Mouse (Mus musculus) adrenal gland, adult 18-20 months (tissue): ENCODE data around the gene Cldn15. TPM values are rescaled to one million over a fixed set of nuclear protein-coding genes. Genes with fewer than 3 reads are reported as not detected.

Experiments used
- DNase-seq, 2 experiments: peaks; one replicate each; pipeline ENCODE4 v3.0.0; 2021 to 2022; ENCODE audit warnings: low spot score in 2 of 2
- microRNA-seq, 2 experiments: library from miRNA; unstranded; fragments of <30 nt; microRNA quantifications; one replicate each; pipeline ENCODE4 v1.2.0; 2021; ENCODE audit warnings: borderline number of aligned reads in 2 of 2
- total RNA-seq, 2 experiments: library from RNA; stranded (reverse); gene quantifications; 1 replicate in 1 of 2; 2 replicates in 1 of 2; pipeline ENCODE4 v1.2.3; 2021

Gene Cldn15
- total RNA-seq, 2 experiments from 2014 or later, result 12.7 TPM

DNA sequence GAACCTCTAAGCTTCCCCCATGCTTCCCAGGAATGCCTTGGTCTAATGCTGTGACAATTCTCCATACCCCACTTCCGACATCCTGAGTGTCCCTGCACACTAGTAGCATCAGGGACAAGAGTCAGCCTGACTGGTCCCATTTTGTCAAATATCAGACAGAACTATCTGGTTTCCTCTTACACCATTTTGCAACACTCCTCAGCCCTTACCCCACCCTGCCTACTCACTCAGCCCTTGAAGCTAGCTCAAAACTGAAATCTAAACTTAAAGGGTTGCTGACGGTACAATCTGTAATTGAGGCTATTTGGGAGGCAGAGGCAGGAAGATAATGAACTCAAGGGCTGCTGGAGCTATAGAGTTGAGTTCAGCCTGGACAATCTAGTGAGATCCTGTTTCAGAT lies 13.3 kb downstream of the Cldn15 start:
- no peak for DNase-seq

DNA sequence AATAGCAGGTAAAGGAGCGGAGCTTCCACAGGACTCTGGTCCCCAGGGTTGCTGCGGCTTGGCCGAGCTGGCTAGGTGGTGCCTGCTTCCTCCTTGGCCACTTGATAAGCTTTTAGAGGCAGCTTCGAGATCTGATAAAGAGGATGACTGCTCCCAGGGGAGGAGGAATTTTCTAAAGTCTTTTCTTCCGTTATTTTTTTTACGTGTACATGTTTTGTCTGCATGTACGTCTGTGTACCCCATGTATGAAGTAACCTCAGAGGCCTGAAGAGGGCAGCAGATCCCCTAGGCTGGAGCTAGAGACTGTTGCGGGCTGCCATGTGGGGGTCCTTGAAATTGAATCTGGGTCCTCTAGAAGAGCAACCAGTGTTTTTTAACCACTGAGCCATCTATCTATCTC lies 14.6 kb downstream of the Cldn15 start:
- DNase-seq, result no peak

- peak; percentile 46 to 57 for DNase-seq
These were observed 16.0 kb downstream of the Cldn15 start for GRCm38 (mm10) chr5:136982338-136982930.

DNA sequence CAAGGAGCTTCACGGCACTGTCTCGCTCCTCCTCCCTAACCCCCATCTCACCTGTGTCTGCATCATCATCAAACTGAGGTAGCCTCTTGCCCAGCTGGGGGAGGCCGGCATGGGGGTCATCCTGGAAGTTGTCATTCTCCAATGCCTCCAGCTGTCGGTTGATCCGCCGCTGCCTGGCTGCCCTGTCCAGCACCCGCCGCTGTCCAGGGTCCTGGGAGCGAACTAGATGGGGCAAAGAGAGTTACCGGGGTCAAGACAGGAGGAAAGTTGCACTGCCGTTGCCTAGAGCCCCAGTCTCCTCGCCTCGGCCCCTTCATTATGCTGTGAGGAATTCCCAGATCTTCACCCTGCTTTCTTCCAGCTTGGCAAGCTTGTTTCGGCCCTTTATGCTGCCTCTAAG lies 18.4 kb downstream of the Cldn15 start:
- no peak for DNase-seq

DNA sequence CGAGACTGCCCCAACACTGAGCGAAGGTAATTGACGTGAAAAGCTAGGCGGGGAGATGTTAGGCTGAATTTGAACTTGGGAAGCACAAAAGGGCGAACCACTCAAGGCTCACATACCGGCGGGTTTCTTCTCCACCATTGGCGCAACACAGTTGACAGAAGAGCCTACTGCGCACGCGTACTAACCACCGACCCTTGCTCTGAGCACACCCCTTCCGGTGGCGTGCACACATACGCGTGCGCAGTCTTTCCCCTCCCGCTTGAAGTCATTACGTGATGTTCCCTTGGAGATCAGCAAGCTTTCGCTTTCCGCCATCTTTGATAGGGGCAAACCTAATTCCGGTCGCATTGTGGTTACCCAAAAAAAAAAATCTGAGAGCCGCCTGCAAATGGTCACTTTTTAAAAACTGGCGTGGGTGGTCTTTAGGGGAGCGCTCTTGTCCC lies 20.3 kb downstream of the Cldn15 start, which contains the start of gene Plod3:
TSS of gene Plod3 (plus strand) at position 325 of the 443 bp plus-strand sequence.
- DNase-seq, result peak; percentile 87 to 88

DNA sequence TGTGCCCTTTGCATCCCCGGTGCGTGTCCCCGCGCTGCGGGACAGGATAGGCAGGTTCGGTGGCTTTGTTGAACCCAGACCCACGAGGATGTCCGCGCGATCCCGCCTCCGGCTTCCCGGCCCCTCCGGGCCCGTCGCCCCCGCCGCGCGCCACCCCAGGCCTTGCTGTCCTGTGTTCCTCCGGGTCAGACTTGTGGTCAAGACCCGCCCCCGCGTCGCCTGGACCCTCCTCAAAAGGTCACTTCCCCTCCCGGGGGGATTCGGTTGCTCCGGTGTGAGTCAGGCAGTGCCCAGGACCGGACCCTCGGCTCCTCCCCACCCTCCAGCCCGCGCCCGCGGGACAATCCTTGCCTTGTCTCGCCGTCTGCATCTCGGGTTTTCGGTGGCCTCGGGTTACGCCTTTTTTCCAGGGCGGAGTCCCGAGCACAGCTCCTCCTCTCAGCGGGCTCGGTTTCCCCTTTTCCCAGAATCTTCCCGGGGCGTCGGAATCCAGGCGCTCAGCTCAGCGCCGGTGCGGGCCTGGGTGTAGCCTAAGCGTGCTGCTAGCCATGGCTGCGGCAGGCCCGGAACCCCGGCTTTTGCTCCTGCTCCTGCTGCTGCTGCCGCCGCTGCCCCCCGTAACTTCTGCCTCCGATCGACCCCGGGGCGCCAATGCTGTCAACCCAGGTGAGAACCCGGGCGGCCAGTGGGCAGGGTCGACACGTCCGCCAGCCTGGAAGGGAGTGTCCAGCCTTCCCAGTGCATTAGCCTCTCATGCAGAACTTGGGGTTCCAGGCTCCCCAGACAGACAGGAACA lies 20.9 kb downstream of the Cldn15 start:
- peak; percentile 79 to 82 for DNase-seq

DNA sequence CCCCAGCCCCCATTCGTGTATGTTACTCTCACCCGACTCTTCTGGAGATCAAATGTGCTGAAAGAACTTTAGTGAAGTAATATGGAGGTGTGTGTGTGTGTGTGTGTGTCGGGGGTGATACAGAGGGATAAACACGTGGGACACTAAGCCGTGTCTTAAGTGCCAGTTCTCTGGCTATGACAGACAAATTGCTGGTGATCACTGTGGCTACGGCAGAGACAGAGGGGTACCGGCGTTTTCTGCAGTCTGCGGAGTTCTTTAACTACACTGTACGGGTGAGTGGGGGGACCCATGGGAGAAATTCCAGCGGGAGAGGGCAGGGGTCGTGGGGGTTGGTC lies 21.5 kb downstream of the Cldn15 start, which contains the start of gene Znhit1:
TSS of gene Znhit1 (minus strand) at position 88 of the 338 bp plus-strand sequence.
- no peak for DNase-seq

GRCm38 (mm10) chr5:136988420-136988819 lies 22.0 kb downstream of the Cldn15 start:
- no peak for DNase-seq

GRCm38 (mm10) chr5:136989801-136990200 lies 23.4 kb downstream of the Cldn15 start:
- no peak for DNase-seq

DNA sequence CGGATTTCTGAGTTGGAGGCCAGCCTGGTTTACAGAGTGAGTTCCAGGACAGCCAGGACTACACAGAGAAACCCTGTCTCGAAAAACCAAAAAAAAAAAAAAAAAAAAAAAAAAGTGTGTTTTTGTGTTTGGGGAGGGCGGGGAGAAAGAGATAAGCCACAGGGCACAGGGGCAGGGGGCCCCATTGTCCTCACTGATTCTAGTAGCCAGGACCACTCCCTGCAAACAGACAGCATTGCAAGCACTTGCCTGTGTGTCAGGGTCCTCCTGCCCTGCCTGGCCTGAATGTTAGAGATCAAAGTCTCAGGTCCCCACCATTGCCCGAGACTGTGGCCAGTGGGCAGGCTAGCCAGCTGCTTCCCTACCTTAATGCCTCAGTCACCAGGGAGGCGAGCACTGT lies 33.0 kb downstream of the Cldn15 start:
- no peak for DNase-seq

GRCm38 (mm10) chr5:137000612-137001011 lies 34.2 kb downstream of the Cldn15 start:
- DNase-seq, result no peak

DNA sequence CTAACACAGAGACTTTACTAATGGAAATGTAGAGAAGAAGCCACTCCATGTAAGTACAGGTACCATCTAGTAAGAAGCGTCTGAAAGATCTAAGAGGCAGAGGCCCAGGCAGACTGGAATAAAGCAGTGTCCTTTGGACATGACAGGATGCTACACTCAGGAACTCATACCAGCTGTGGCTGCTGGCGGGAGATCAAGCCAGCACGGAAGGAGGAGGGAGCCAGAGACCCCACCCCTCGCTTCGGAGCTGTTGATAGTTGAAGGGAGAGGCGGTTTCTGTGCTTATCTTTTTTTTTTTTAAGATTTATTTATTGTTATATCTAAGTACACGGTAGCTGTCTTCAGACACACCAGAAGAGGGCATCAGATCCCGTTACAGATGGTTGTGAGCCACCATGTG lies 40.9 kb downstream of the Cldn15 start:
- DNase-seq, result no peak

GRCm38 (mm10) chr5:137009988-137010387 lies 43.6 kb downstream of the Cldn15 start:
- peak; percentile 45 to 60 for DNase-seq

GRCm38 (mm10) chr5:137012401-137012950 lies 46.1 kb downstream of the Cldn15 start:
- DNase-seq, result peak in 1 of 2 experiments; percentile 39

- DNase-seq, result peak in 1 of 2 experiments; percentile 42
These were observed 49.5 kb downstream of the Cldn15 start for GRCm38 (mm10) chr5:137015913-137016312.

DNA sequence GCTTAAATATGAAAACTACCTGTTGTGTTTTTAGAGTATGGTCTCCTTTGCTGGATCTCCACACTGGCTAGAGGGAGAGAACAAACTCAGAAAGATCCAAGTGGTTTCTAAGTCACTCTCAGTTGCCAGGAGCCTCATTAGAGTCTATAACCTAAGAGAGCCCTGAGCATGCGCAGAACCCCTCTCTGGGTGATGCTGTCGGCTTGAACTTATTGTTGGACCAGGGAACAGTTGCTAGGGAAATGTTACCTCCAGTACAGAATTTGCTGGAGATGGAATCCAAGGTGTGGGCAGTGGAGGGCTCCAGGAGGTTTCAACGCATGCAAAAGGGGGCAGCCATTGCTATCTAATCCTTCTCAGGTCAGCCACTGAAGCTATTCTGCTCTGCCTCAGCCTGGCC lies 57.9 kb downstream of the Cldn15 start:
- no peak for DNase-seq

DNA sequence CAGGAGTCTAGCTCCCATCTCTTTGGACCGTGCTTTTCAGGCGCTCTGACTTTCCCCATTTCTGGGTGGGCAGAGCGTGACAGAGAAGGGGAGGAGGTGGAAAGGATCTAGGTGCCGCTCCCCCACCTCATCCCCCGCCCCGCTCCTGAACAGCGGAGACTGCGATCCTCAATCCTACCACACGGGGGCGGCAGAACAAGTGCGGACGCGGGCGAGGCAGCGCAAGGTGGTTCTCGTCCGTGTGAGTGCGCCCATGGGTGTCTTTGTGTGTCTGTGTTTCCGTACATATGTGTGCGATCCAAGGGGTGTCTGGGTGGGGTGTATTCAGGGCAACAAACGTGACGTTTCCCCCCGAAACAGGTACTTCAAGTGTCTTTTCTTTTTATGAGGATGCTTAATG lies 58.7 kb downstream of the Cldn15 start:
- peak; percentile 85 to 87 for DNase-seq

Small RNA genes lying within 50 kb of the gene (microRNA-seq; reads per million reads assigned to microRNA genes)
- 32.6 to 59.4 reads per million in 2 experiments for gene Mir702

Other genes with a start within 250 kb of the Cldn15 start
- under 1 TPM in 1 of 2 experiments, not detected in 1; 0.60 TPM for gene Col26a1, start 83.4 kb upstream of the Cldn15 start, total RNA-seq
- 10 to 100 TPM; 26.0 to 34.6 TPM for gene Ift22, start 58.5 kb upstream of the Cldn15 start, total RNA-seq
- 100 to 1,000 TPM; 184 to 185 TPM for gene Fis1, start 13.3 kb upstream of the Cldn15 start, total RNA-seq
- 10 to 100 TPM; 68.7 to 72.3 TPM for gene Plod3, start 20.4 kb downstream of the Cldn15 start, total RNA-seq
- 10 to 100 TPM; 87.2 to 93.5 TPM for gene Znhit1, start 21.4 kb downstream of the Cldn15 start, total RNA-seq
- gene Vgf, start 59.8 kb downstream of the Cldn15 start, total RNA-seq, result 10 to 100 TPM; 12.8 to 15.6 TPM
- 10 to 100 TPM; 90.6 to 96.8 TPM for gene Ap1s1, start 79.5 kb downstream of the Cldn15 start, total RNA-seq
- 10 to 100 TPM in 1 of 2 experiments, 1 to 10 TPM in 1; 3.3 to 17.1 TPM for gene Serpine1, start 105.7 kb downstream of the Cldn15 start, total RNA-seq
- gene Trim56, start 149.6 kb downstream of the Cldn15 start, total RNA-seq, result 10 to 100 TPM; 39.1 to 42.2 TPM
- gene Muc3, start 182.7 kb downstream of the Cldn15 start, total RNA-seq, result not detected
- gene Muc3a, start 245.8 kb downstream of the Cldn15 start, total RNA-seq, result under 1 TPM; 0.20 to 0.32 TPM